Mouse (Mus musculus): ENCODE measurements at regions not wholly inside any gene's neighbourhood (a gene's known extent, or its start where the extent isn't known, plus 50 kb on each side); places are given as distances from the start of the nearest gene placed in this dataset.

GRCm38 (mm10) chr4:53320735-53321449 lies 119.3 kb upstream of the Slc44a1 start:
- DNase-seq (ENCODE audit: low spot score in 2 of 2) = no peak

GRCm38 (mm10) chr4:53319051-53319450 lies 121.2 kb upstream of the Slc44a1 start:
- no peak for DNase-seq (ENCODE audit: low spot score in 2 of 2)

- no peak for DNase-seq (ENCODE audit: low spot score in 2 of 2)
Observed at GRCm38 (mm10) chr4:53318181-53318580, 122.0 kb upstream of the Slc44a1 start.

- DNase-seq (ENCODE audit: low spot score in 2 of 2) = no peak
Observed at GRCm38 (mm10) chr4:53317453-53317824, 122.8 kb upstream of the Slc44a1 start.

- no peak for DNase-seq (ENCODE audit: low spot score in 2 of 2)
Observed at GRCm38 (mm10) chr4:53316796-53317452, 123.3 kb upstream of the Slc44a1 start.

DNA sequence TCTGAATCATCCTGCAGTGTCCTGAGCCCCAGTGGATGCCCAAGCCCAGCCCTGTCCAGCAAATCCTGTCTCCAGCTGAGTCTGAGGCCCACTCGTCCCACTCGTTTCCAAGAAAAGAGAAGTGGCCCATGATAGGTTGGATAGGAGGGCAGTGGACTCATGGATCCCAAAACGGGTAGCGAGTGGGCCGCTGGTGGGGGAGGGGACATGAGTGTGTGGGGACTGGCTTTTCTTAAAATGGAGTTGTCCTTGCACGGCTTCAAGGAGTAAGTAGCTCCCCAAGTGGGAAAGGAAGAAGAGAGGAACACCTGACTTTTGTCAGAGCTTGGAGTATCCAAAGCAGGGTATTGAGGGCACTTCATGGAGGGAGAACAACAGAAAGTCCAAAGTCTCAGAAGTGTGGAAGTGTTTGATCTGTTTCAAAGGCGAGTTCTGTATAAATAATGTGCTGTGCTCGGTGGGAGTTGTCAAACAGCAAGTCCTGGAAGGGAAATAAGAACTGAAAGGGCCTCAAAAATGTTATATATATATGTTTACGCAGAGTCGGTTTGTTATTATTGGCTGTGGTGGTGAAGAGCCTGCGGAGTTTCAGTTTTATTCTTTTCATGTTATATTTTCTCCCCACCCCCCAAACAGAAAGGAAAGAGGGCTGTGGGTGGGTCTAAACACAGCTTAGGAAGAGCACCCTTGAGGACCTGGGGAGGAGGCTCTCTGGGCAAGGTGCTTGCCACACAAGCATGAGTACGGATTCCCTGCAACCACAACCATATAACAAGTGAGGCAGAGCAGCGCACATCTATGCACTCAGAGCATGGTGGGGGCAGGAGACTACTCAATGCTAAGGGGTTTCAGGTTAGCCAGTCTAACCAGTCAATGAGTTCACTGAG lies 124.1 kb upstream of the Slc44a1 start:
- DNase-seq (ENCODE audit: low spot score in 2 of 2) = peak in 1 of 2 experiments; percentile 20

GRCm38 (mm10) chr4:53315121-53315875 lies 124.9 kb upstream of the Slc44a1 start:
- DNase-seq (ENCODE audit: low spot score in 2 of 2) = peak in 1 of 2 experiments; percentile 26

DNA sequence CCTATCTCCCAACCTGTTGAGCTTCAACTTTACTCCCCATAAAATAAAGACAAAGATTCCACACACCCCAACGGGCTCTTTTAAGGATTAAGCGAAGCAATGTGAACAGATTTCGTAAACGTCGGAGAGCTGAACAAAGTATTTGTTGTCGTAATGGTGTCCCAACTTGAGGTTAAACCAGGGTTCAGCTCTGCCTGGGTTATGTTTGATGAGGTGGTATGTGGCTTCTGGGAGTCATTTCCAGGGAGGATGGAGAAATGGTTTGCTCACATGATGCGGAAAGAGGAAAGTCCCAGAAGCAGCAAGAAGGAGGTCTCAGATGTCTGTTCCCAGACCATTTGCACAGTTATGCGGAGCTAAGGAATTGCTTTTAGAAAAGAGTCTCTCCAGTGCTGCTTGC lies 126.1 kb upstream of the Slc44a1 start:
- no peak for DNase-seq (ENCODE audit: low spot score in 2 of 2)

DNA sequence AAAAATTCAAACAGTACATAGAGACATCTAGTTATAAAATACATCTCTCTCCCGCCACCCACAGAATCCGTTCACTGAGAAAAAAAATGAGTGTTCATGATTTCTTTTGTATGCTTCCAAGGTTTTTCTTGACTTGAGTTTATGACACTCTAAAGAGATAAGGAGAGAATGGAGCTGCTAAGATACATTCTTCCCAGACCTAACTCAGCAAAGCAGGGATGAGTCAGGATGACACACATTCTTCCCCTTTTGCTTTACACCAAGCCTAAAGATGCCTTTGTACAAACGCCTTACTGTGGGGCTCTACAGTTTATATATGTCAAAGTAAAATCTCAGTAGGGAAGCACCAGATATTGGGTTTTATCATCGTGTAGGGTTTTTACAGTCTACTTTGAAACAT lies 133.1 kb upstream of the Slc44a1 start:
- peak in 1 of 2 experiments; percentile 2 for DNase-seq (ENCODE audit: low spot score in 2 of 2)

GRCm38 (mm10) chr4:53304782-53305385 lies 135.3 kb upstream of the Slc44a1 start:
- DNase-seq (ENCODE audit: low spot score in 2 of 2) = no peak

GRCm38 (mm10) chr4:53304290-53304654 lies 135.9 kb upstream of the Slc44a1 start:
- DNase-seq (ENCODE audit: low spot score in 2 of 2) = no peak

GRCm38 (mm10) chr4:53303621-53304289 lies 136.5 kb upstream of the Slc44a1 start:
- DNase-seq (ENCODE audit: low spot score in 2 of 2) = no peak

GRCm38 (mm10) chr4:53297975-53298374 lies 138.3 kb upstream of the Abca1 start:
- no peak for DNase-seq (ENCODE audit: low spot score in 2 of 2)

DNA sequence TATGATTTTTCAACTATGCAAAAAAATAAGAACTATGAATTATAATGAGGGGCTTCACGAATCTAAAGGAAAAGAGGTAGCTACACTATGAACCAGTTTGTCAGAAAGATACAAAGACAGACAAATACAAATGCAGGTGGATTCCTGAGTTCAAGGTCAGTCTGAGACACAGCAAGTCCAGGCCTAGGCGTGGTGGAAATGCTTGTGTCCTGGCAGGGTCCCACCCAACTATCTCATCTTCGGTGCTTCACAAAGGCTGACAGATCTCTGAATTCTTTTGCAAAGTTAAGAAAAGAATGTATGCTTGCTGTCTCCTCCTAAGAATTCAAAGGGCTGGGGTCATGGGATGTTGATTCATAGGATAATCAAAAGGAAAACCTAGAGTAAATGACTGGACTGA lies 132.9 kb upstream of the Abca1 start:
- no peak for DNase-seq (ENCODE audit: low spot score in 2 of 2)

GRCm38 (mm10) chr4:53277741-53278525 lies 118.2 kb upstream of the Abca1 start:
- no peak for DNase-seq (ENCODE audit: low spot score in 2 of 2)

DNA sequence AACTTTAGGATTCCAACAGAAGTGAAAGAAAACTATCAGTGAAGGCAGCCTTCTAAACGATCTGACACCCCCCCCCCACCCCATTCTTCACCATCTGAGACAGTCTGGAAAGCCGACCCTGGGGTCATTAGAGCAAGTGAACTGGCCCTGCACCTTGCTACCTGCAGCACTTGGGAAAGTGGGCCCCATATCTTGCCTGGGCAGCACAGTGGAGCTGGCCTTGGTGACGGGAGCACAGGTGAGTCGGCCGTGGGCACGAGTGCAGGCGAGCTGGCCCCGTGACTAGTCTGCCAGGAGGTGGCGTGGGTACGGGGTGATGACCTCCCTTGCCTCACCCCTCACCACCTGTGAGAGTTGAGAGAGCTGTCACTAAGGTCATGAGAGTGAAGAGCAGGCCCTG lies 110.7 kb upstream of the Abca1 start:
- no peak for DNase-seq (ENCODE audit: low spot score in 2 of 2)

DNA sequence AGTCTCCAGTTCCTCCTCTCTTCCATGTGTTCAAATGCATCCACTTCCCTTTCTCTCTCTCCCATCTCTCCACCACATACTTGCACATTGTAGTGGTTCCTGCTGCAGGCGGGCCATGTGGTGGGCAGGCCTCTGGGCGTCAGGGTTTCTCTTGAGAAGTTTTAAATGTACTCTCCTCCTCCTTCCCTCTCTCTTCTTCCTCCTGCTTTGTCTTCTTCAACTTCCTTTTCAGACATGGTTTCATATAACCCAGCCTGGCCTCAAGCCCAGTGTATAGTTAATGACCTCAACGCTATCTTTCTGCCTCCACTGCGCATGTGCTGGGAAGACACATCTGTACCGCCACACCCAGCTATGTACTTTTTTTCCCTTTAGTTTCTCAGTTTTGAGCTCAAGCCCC lies 110.3 kb upstream of the Abca1 start:
- DNase-seq (ENCODE audit: low spot score in 2 of 2) = no peak

DNA sequence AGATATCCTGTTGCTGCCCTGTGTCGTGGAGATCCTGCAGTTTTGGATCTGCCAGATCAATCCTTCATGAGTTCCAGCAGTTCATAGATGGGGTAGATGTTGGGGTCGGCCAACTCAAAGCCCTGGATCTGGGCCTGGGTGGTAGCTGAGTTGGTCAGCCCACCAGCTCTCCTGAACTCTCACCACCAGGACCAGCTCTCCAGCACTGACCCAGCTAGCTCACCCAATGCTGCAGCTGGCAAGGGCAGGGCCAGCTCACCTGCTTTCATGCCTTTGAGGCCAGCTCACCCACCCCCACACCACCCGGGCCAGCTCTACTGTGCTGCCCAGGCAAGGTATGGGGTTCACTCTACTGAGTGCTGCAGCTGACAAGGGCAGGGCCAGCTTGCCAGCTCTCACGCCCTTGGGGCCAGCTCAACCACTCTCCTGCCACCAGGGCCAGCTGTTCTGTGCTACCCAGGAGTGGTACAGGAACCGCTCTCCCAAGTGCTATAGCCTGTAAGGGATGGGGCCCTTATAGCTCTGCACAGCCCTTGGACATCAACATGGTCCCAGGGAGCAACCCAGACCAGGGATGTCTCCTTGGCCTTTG lies 109.7 kb upstream of the Abca1 start:
- no peak for DNase-seq (ENCODE audit: low spot score in 2 of 2)

GRCm38 (mm10) chr4:53264901-53265300 lies 105.2 kb upstream of the Abca1 start:
- DNase-seq (ENCODE audit: low spot score in 2 of 2) = no peak

Measured in left cerebral cortex, adult 18-20 months (tissue).